Mouse (Mus musculus) ES-E14 (cell line): ENCODE data around the gene Apc2.

ENCODE experiments used
- CHD2 ChIP-seq: IDR thresholded peaks from 2 replicates; pipeline ENCODE4 v1.6.1; 2014; ENCODE audit warnings: mild to moderate bottlenecking, low read depth, low read length, inconsistent platforms
- MAFK ChIP-seq: IDR thresholded peaks from 2 replicates; pipeline ENCODE4 v1.6.1; 2014; ENCODE audit warnings: mild to moderate bottlenecking, low read depth, low read length, inconsistent platforms; ENCODE audit not compliant: insufficient read depth
- ZC3H11A ChIP-seq: IDR thresholded peaks from 2 replicates; pipeline ENCODE4 v1.6.1; 2012; ENCODE audit warnings: low read depth, mild to moderate bottlenecking, inconsistent platforms, low read length, borderline replicate concordance

GRCm38 (mm10) chr10:80270734-80271181, 25.0 kb upstream of the Apc2 start:
- TF ChIP-seq ZC3H11A (no peak), MAFK (no peak), CHD2 (no peak)
